Mouse (Mus musculus): ENCODE measurements around the gene Sec24d.
A peak's percentile ranks its signal among the peaks of the same experiment; 100 is the strongest.
"Not testable (repeated sequence)": the region's sequence is repeated elsewhere in the genome, so short reads cannot be mapped to it uniquely, and the experiment has no call there.

Sec24d gene

DNA sequence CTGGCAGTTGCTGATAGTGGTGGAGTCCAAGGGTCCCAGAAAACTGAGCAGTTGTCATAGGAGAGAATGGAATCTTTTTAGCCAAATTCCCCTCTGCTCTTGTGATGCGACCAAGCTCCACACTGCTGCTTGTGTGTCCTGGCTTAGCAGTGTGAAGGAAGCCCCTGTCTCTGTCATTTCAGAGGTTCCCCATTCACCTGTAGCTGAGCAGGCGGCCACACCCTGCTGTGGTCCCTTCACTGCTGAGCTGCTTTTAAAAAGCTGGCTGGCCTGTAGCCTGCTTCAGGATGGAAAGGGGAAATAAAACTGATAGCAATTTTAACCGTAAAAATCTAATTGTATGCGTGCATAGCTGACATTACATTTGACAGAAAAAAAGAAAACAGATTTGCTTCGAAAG lies 69.7 kb downstream of the Sec24d start:
- no peak for DNase-seq (ENCODE audit: extremely low read depth, low read depth, low spot score)

DNA sequence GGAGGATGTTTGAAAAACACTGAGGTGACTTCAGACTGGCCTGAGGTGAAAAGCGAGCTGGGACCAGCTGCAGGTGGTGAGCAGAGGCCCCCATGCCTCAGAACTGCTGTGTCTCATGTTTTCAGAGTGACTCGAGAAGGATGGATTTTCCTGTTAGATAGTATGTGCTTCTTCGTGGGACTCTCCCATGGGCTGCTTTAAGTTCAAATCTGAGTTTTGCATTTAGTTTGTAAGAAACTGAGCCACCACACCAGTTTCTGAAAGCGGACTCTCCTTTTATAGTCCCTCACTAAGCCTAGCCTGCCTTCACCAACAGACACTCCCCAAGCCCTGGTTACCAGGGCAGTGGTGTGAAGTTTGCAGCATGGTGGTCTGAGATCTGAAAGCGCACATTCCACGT lies 70.6 kb downstream of the Sec24d start:
- DNase-seq (ENCODE audit: extremely low read depth, low read depth, low spot score) = no peak

GRCm38 (mm10) chr3:123338666-123339195 lies 71.5 kb downstream of the Sec24d start:
- DNase-seq (ENCODE audit: extremely low read depth, low read depth, low spot score) = no peak

DNA sequence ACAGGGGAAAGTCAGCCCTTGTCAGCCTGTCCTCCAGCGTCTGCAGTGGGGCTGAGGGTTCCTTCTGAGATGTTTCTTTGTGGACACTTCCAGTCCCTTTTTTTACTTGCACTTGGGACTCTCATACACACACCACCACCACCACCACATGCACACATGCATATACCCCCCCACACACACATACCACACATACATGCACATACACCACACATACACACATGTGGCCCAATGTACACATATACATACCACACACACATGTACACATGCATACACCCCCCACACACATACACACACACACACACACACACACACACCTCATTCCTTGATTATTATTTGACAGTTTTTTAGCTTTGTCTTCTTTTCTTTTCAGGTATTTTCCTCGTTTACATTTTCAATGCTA lies 73.8 kb downstream of the Sec24d start:
- no peak for DNase-seq (ENCODE audit: extremely low read depth, low read depth, low spot score)

DNA sequence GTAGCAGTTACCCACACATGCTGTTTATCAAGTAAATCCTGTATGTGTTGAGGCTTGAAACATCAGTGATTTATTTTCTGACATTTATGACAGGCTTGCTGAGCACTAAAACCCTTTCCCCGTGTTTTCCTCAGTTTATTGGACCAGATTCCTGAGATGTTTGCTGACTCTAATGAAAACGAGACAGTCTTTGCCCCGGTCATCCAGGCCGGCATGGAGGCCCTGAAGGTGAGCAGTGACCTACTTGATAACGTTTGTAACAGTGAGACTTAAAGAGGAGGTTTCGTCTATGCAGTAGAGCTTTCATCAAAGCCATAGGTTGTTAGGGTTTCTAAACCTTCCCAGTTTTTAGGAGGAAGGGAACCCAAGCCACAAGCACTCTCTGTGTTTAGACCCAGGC lies 76.4 kb downstream of the Sec24d start:
- DNase-seq (ENCODE audit: extremely low read depth, low read depth, low spot score) = no peak

GRCm38 (mm10) chr3:123348080-123348802 lies 81.0 kb downstream of the Sec24d start:
- no peak for DNase-seq (ENCODE audit: extremely low read depth, low read depth, low spot score)

- no peak for DNase-seq (ENCODE audit: extremely low read depth, low read depth, low spot score)
These were observed 83.3 kb downstream of the Sec24d start for GRCm38 (mm10) chr3:123350602-123351001.

DNA sequence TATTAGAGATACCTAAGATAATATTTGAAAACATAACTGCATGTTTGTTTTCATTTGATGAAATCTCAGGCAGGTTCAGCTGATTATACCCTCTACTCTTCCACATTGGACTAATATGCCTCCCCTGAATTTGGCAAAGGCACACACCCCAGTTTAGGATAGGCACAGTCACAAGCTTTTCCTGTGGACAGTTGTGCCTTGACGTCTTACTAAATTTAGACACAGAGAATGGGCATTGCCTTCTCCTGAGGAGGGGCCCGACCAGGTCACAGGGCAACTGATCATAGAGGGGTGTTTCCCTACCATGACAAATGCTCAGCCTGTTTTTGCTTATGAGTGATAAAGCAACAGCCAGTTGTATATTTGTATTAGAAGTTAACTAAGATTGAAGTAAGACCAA lies 84.3 kb downstream of the Sec24d start:
- DNase-seq (ENCODE audit: extremely low read depth, low read depth, low spot score) = no peak

DNA sequence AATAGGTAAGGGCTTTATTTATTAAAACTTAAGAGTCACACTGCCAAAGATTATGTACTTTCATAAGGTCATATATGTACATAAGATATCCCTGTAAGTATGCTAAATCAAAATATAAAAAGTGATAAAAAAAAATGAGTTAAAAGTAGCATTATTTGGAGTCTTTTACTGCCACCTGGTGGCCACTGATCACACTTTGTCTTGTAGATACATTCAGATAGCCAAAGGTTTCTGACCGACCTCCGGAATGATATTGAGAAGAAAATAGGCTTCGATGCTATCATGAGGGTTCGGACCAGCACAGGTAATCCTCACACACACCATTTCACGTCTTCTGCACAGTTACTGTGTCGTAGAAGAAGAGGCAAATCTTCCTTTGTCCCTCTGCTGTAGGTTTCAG lies 85.9 kb downstream of the Sec24d start:
- no peak for DNase-seq (ENCODE audit: extremely low read depth, low read depth, low spot score)

DNA sequence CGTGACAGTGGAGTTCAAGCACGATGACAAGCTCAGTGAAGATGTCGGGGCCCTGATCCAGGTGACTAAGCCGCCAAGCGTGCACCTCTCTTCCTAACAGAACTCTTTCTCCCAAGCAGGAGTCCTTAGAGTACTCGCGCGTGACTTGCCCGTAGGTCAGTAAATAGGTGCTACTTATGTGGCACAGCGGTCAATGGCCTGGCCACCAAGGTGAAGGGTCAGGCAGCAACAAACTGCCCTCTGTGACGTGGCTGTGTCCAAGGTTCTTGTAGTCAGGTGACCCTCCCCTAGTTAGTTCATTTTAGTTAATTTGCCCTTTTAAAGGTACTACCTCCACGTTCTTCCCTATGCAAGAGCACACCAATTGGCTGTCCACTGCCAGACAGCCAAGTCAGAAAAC lies 86.4 kb downstream of the Sec24d start:
- no peak for DNase-seq (ENCODE audit: extremely low read depth, low read depth, low spot score)

- no peak for DNase-seq (ENCODE audit: extremely low read depth, low read depth, low spot score)
These were observed 87.1 kb downstream of the Sec24d start for GRCm38 (mm10) chr3:123354388-123354787.

DNA sequence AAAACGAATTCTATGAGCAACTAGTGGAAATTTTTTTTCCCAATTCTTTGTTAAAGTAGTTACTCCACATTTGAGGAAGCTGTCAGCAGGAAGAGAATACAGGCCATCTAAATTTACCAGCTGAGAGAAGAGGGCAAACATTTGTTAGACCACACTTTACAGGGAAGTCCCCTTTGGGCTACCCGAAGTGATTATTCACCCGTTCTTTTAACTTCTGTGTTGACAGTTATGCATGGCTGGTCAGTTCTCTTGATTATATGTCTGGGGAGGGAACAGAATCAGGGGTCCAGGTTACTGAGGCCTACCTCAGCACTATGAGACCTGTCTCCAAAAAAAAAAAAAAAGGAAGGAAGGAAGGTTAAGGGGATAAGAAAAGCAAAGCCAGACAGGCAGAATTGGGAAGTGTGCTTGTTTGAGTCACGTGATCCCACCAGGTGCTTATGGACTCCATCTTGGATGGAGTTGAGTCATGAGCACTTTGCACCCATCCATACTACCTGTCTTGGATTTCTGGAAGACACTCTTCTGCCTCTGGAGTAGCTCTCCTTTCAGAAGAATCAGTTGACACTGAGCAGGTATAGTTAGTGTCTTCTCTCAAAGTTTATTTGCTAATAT lies 89.2 kb downstream of the Sec24d start:
- DNase-seq (ENCODE audit: extremely low read depth, low read depth, low spot score) = no peak

DNA sequence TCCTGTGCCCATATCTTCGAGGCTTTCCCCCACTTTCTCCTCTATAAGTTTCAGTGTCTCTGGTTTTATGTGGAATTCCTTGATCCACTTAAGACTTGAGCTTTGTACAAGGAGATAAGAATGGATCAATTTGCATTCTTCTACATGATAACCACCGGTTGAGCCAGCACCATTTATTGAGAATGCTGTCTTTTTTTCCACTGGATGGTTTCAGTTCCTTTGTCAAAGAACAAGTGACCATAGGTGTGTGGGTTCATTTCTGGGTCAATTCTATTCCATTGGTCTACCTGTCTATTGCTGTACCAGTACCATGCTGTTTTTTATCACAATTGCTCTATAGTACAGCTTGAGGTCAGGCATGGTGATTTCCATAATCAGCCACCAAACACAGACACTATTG lies 99.6 kb downstream of the Sec24d start:
- DNase-seq (ENCODE audit: extremely low read depth, low read depth, low spot score) = not testable (repeated sequence)

- no peak for DNase-seq (ENCODE audit: extremely low read depth, low read depth, low spot score)
These were observed 101.9 kb downstream of the Sec24d start for GRCm38 (mm10) chr3:123369161-123369560.

DNA sequence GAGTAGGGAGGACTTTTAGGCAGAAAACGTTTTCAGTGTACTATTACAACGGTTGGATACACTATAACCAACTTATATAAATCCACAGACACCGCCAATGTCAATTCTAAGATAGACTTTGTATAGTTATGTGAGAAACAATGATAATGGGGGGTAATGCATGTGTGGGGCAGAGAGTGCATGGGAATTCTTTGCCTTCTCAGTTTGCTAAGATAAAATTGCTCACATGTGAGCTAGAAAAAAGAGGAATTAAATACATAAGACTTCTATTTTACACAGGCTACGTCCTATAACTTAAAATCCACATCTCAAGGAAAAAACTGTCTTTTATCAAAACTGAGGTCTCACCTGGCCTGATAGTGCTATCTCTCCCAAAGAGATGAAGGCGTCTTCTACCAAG lies 103.7 kb downstream of the Sec24d start:
- no peak for DNase-seq (ENCODE audit: extremely low read depth, low read depth, low spot score)

DNA sequence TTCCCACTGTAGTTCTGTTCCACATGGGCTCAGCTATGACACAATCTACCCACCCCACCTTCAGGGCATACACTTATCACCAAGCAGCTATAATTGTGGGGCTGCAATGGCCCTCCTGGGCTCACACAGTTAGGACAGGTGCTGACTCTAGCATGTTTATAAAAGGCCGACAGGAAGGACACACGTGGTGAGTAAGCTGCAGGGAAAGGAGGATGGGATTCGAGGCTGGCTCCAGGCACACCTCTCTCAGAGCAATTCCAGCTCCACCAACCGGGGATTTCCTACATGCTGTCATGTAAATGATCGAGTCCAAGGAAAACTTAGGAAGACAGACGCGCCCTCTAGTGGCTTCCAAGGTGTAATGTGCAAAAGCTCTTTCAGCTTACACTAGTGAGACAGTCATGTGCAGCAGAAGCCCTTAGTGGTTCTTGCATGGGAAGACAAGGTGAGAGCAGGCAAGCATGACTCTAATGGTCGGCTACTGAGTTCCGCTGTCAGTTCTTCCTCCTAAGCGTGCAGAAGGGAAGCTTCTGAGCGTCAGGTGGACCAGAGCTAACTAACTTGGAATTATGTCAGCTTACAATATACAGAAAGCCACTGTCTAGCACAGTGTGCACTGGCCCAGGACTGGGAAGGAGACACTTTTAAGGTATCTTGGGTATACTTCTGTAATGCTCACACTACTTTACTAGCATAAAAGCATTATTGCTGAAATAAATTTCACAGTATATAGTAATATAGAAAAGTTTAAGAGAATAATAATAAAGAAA lies 104.7 kb downstream of the Sec24d start:
- no peak for DNase-seq (ENCODE audit: extremely low read depth, low read depth, low spot score)

DNA sequence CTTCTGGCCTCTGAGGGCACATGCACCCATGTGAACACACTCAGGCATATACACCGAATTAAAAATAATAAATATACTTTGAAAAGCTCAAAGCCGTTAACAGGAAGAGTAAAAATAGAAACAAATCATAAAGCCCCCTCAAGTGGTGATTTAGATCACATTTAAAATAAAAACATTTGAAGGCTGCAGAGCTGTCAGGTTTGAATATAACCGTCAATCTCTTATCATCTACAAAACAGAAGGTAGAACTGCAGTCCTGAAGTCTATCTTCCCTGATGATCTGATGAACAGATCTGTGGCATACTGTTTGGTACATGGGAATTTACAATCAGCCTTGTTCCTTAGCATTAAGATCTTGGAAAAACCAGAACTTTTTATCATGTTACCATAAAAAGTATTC lies 109.3 kb downstream of the Sec24d start:
- DNase-seq (ENCODE audit: extremely low read depth, low read depth, low spot score) = no peak

- DNase-seq (ENCODE audit: extremely low read depth, low read depth, low spot score) = no peak
These were observed 117.2 kb downstream of the Sec24d start for GRCm38 (mm10) chr3:123384435-123384834.

GRCm38 (mm10) chr3:123385118-123385485 lies 117.8 kb downstream of the Sec24d start:
- no peak for DNase-seq (ENCODE audit: extremely low read depth, low read depth, low spot score)

GRCm38 (mm10) chr3:123385486-123386156 lies 118.4 kb downstream of the Sec24d start, which contains the start of gene Mettl14:
Gene Mettl14 (minus strand): TSS chr3:123386108.
- peak; percentile 68 for DNase-seq (ENCODE audit: extremely low read depth, low read depth, low spot score)

DNA sequence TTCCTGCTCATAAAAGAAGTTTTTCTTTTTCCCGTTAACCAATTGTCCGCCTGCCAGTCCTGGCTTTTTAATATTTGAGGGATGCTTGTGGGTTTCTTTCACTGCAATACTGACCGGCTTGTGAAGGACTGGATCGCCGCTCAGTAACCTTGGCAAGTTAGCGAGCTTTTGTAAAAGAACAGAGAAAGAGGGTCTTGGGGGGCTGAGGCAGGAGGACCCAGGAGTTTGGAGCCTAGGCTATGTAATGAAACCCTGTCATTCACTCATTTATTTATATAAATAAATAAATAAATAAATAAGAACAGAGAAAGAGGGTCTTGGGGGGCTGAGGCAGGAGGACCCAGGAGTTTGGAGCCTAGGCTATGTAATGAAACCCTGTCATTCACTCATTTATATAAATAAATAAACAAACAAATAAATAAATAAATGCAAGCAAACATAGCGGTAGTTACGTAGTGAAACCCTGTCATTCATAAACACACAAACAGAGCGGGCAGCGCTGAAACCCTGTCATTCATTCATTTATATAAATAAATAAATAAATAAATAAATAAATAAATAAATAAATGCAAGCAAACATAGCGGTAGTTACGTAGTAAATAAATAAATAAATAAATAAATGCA lies 119.0 kb downstream of the Sec24d start:
- not testable (repeated sequence) for DNase-seq (ENCODE audit: extremely low read depth, low read depth, low spot score)

All from fat pad, adult 2 months (tissue).